Mouse (Mus musculus) stomach, postnatal 0 days (tissue): ENCODE measurements at regions not wholly inside any gene's neighbourhood (a gene's known extent, or its start where the extent isn't known, plus 50 kb on each side); places are given as distances from the start of the nearest gene placed in this dataset.

Experiments used
- CTCF ChIP-seq: IDR thresholded peaks from 2 replicates; pipeline ENCODE4 v1.5.1; 2016; ENCODE audit warnings: antibody characterized with exemption, low read depth, mild to moderate bottlenecking, moderate library complexity
- EP300 ChIP-seq: optimal IDR thresholded peaks from 2 replicates; pipeline ENCODE3; 2016; ENCODE audit warnings: antibody characterized with exemption

GRCm38 (mm10) chr8:43931727-43932126, 221.9 kb upstream of the Adam34 start:
- TF ChIP-seq EP300 = no peak
- TF ChIP-seq CTCF = peak; percentile 46
